Mouse (Mus musculus): ENCODE measurements around the gene Olfr495. TPM values are rescaled to one million over a fixed set of nuclear protein-coding genes. Genes with fewer than 3 reads are reported as not detected.

Gene Olfr495
- polyA plus RNA-seq (2012; rRNA removed): not detected in 2 replicates

DNA sequence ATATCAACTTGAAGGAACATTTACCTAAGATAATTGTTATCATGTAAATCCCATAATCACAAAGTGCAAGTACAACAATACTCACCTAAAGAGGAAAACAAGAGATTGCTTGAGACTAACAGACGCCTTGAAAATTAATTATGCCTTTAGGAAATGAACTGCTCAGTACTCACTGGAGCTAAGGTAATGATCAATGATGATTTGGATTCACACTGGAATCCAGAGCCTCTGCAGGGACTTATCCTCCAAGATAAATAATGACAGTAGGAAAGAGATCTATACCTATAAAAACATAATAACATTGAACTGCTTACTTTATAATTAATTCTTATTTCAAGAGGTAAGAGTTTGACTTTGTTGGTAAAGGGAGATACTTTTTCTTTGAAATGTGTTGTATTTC, at the start of gene Olfr495:
Gene Olfr495 (plus strand): TSS at position 301 of the 400 bp plus-strand sequence.

DNA sequence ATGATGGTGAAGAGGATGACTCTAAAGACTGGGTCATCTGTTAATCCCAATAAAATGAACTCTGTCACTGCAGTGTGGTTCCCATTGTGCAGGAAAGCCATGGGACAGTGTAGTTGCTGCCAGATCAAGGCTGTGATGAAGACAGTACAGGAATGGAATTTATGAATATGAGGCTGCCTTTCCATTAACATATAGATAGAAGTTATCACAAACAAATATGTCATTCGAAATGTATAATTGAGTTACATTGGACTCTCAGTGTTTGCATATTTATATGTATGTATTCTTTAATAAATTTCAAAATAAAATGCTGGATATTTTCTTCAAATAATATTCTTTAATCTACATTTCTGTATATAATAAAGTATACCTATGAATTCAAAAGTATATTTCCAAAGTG, 46.1 kb upstream of the Olfr495 start, which contains the start of gene Olfr493:
Gene Olfr493 (minus strand): TSS at position 101 of the 400 bp plus-strand sequence.

DNA sequence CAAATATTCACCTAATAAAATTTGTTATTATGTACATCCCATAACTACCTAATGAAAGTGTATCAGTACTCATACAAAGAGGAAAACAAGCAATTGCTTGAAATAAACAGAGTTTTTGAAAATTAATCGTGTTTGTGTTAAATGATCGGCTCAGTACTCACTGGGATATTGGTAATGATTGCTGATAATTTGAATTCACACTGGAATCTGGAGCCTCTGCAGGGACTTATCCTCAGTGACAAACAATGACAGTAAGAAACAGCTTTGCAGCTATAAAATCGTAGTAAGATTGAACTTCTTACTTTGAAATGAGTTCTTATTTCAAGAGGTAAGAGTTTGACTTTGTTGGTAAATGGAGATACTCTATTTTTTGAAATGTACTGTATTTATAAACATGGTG, 27.9 kb upstream of the Olfr495 start, which contains the start of gene Olfr494:
Gene Olfr494 (plus strand): TSS at position 301 of the 400 bp plus-strand sequence.

DNA sequence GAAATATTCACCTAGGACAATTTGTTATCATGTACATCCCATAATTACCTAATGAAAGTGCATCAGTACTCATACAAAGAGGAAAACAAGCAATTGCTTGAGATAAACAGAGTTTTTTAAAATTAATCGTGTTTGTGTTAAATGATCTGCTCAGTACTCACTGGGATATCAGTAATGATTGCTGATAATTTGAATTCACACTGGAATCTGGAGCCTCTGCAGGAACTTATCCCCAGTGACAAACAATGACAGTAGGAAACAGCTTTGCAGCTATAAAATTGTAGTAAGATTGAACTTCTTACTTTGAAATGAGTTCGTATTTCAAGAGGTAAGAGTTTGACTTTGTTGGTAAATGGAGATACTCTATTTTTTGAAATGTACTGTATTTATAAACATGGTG, 27.2 kb downstream of the Olfr495 start, which contains the start of gene Olfr497:
Gene Olfr497 (plus strand): TSS at position 301 of the 400 bp plus-strand sequence.

Other genes starting within 250 kb of the Olfr495 start
- not detected in 2 replicates for gene Olfr485, start 233.3 kb upstream of the Olfr495 start, polyA plus RNA-seq (2012; rRNA removed)
- gene Olfr486, start 220.4 kb upstream of the Olfr495 start, polyA plus RNA-seq (2012; rRNA removed): not detected in 2 replicates
- not detected in 2 replicates for gene Olfr487, start 178.5 kb upstream of the Olfr495 start, polyA plus RNA-seq (2012; rRNA removed)
- gene Olfr488, start 134.8 kb upstream of the Olfr495 start, polyA plus RNA-seq (2012; rRNA removed): not detected in 2 replicates
- gene Olfr490, start 104.2 kb upstream of the Olfr495 start, polyA plus RNA-seq (2012; rRNA removed): not detected in 2 replicates
- gene Olfr491, start 79.7 kb upstream of the Olfr495 start, polyA plus RNA-seq (2012; rRNA removed): not detected in 2 replicates
- gene Olfr492, start 69.5 kb upstream of the Olfr495 start, polyA plus RNA-seq (2012; rRNA removed): not detected in 2 replicates
- not detected in 2 replicates for gene Olfr493, start 46.2 kb upstream of the Olfr495 start, polyA plus RNA-seq (2012; rRNA removed)
- not detected in 2 replicates for gene Olfr494, start 27.8 kb upstream of the Olfr495 start, polyA plus RNA-seq (2012; rRNA removed)
- not detected in 2 replicates for gene Olfr497, start 27.3 kb downstream of the Olfr495 start, polyA plus RNA-seq (2012; rRNA removed)
- gene Olfr498, start 72.2 kb downstream of the Olfr495 start, polyA plus RNA-seq (2012; rRNA removed): not detected in 2 replicates
- not detected in 2 replicates for gene Olfr502, start 131.9 kb downstream of the Olfr495 start, polyA plus RNA-seq (2012; rRNA removed)
- not detected in 2 replicates for gene Olfr503, start 151.4 kb downstream of the Olfr495 start, polyA plus RNA-seq (2012; rRNA removed)
- not detected in 2 replicates for gene Olfr504, start 172.6 kb downstream of the Olfr495 start, polyA plus RNA-seq (2012; rRNA removed)
- gene Olfr506, start 217.6 kb downstream of the Olfr495 start, polyA plus RNA-seq (2012; rRNA removed): not detected in 2 replicates
- not detected in 2 replicates for gene Olfr507, start 228.6 kb downstream of the Olfr495 start, polyA plus RNA-seq (2012; rRNA removed)
- not detected in 2 replicates for gene Olfr508, start 236.8 kb downstream of the Olfr495 start, polyA plus RNA-seq (2012; rRNA removed)

Data from ovary, adult 2 months (tissue).